Mouse (Mus musculus) forebrain, embryonic 12.5 days (tissue): ENCODE data around the gene Iqcf6. TPM values are rescaled to one million over a fixed set of nuclear protein-coding genes. Genes with fewer than 3 reads are reported as not detected.
"Not testable (repeated sequence)": the region's sequence is repeated elsewhere in the genome, so short reads cannot be mapped to it uniquely, and the experiment has no call there.

Source experiments
- ATAC-seq: fragments of 200-750 bp; cut with Nextera tagmentation; 2 replicates; pipeline ENCODE4 v1.8.0; 2017; ENCODE audit warnings: moderate TSS enrichment; ENCODE audit not compliant: low FRiP score
- H3K27ac ChIP-seq: fragments of 300-500 bp; sonication (generic); 2 replicates; pipeline ENCODE4 v1.5.1; 2016; ENCODE audit warnings: mild to moderate bottlenecking
- H3K27me3 ChIP-seq: fragments of 300-500 bp; sonication (generic); 2 replicates; pipeline ENCODE4 v1.6.1; 2016; ENCODE audit warnings: mild to moderate bottlenecking
- H3K36me3 ChIP-seq: fragments of 300-500 bp; sonication (generic); replicated peaks from 2 replicates; pipeline ENCODE4 v1.6.1; 2016; ENCODE audit warnings: mild to moderate bottlenecking
- H3K4me1 ChIP-seq: fragments of 300-500 bp; sonication (generic); 2 replicates; pipeline ENCODE4 v1.6.1; 2016
- H3K4me2 ChIP-seq: fragments of 300-500 bp; sonication (generic); 2 replicates; pipeline ENCODE4 v1.6.1; 2016; ENCODE audit warnings: mild to moderate bottlenecking, moderate library complexity
- H3K4me3 ChIP-seq: fragments of 300-500 bp; sonication (generic); replicated peaks from 2 replicates; pipeline ENCODE4 v1.5.1; 2016; ENCODE audit warnings: mild to moderate bottlenecking
- H3K9ac ChIP-seq: fragments of 300-500 bp; sonication (generic); 2 replicates; pipeline ENCODE4 v1.6.1; 2016; ENCODE audit warnings: mild to moderate bottlenecking
- H3K9me3 ChIP-seq: fragments of 300-500 bp; sonication (generic); 2 replicates; pipeline ENCODE4 v1.6.1; 2016
- WGBS: fragments of 180-500 bp; shearing (Covaris S2); methylation state at CpG from one replicate; pipeline ENCODE4 v1.1.7; 2016; 5-methylcytosine and 5-hydroxymethylcytosine counted together
- polyA plus RNA-seq: library from polyadenylated mRNA; unstranded; fragments of >200 nt; fragmentation: Nextera tagmentation; extraction: Ambion mirVana; gene quantifications from 2 replicates; pipeline ENCODE4 v1.2.1, GENCODE M21; 2016

Iqcf6 gene
- polyA plus RNA-seq, result not detected in 2 replicates

GRCm38 (mm10) chr9:106626282-106626681, at the start of gene Iqcf6:
Gene Iqcf6, plus strand, starts transcription at chr9:106626582.
- Histone ChIP-seq H3K9ac (no peak within 1 kb of the TSS), H3K4me3 (no peak within 1 kb of the TSS), H3K9me3 (no peaks in the 10 kb centered on the region; the same call in 1 of the 2 replicates), H3K4me1 (no peaks in the 10 kb centered on the region), H3K27ac (no peak within 1 kb of the TSS), H3K4me2 (no peak within 1 kb of the TSS), H3K27me3 (no peaks in the 10 kb centered on the region), H3K36me3 (no peaks in the 10 kb centered on the region)
- 92% methylated on average over 2 of the region's 2 CpGs for WGBS
- ATAC-seq, result no peak

GRCm38 (mm10) chr9:106580016-106580415, 46.4 kb upstream of the Iqcf6 start:
- H3K4me2 ChIP-seq, result no peak overlapping the region
- H3K4me1 ChIP-seq, result no peaks in the 10 kb centered on the region
- no peaks in the 10 kb centered on the region for H3K36me3 ChIP-seq
- no peak overlapping the region for H3K9ac ChIP-seq
- no peaks in the 10 kb centered on the region for H3K27me3 ChIP-seq
- ATAC-seq, result no peak
- H3K9me3 ChIP-seq, result no peaks in the 10 kb centered on the region
- H3K4me3 ChIP-seq, result no peak overlapping the region
- 82% methylated on average over 7 of the region's 7 CpGs for WGBS
- no peak overlapping the region for H3K27ac ChIP-seq

GRCm38 (mm10) chr9:106582552-106582951, 43.8 kb upstream of the Iqcf6 start:
- Histone ChIP-seq H3K27ac (no peak overlapping the region), H3K4me3 (no peak overlapping the region), H3K4me1 (no peaks in the 10 kb centered on the region), H3K27me3 (no peaks in the 10 kb centered on the region), H3K9ac (no peak overlapping the region), H3K36me3 (no peaks in the 10 kb centered on the region), H3K4me2 (no peak overlapping the region), H3K9me3 (no peaks in the 10 kb centered on the region)
- ATAC-seq, result no peak
- 78% methylated on average over 1 of the region's 1 CpGs for WGBS

- Histone ChIP-seq H3K9ac (no peak overlapping the region), H3K4me1 (no peaks in the 10 kb centered on the region), H3K27me3 (no peaks in the 10 kb centered on the region), H3K4me2 (no peak overlapping the region), H3K9me3 (no peaks in the 10 kb centered on the region), H3K27ac (no peak overlapping the region), H3K36me3 (no peaks in the 10 kb centered on the region), H3K4me3 (no peak overlapping the region)
- 91% methylated on average over 5 of the region's 5 CpGs for WGBS
- no peak for ATAC-seq
These were observed 34.2 kb upstream of the Iqcf6 start for GRCm38 (mm10) chr9:106592158-106592557.

- H3K36me3 ChIP-seq, H3K4me1 ChIP-seq, ATAC-seq, H3K9me3 ChIP-seq, H3K4me3 ChIP-seq, H3K4me2 ChIP-seq, H3K9ac ChIP-seq, H3K27me3 ChIP-seq, H3K27ac ChIP-seq: not testable (repeated sequence)
- 29% methylated on average over 4 of the region's 4 CpGs for WGBS
These were observed 31.0 kb upstream of the Iqcf6 start for GRCm38 (mm10) chr9:106595402-106595801.

- Histone ChIP-seq H3K9me3 (no peaks in the 10 kb centered on the region), H3K4me2 (no peak overlapping the region), H3K9ac (no peak overlapping the region), H3K4me3 (no peak overlapping the region), H3K36me3 (no peaks in the 10 kb centered on the region), H3K4me1 (no peaks in the 10 kb centered on the region), H3K27ac (no peak overlapping the region), H3K27me3 (no peaks in the 10 kb centered on the region)
- no peak for ATAC-seq
- WGBS, result 68% methylated on average over 7 of the region's 7 CpGs
These were observed 30.5 kb upstream of the Iqcf6 start for GRCm38 (mm10) chr9:106595836-106596235.

GRCm38 (mm10) chr9:106598466-106598865, 27.9 kb upstream of the Iqcf6 start:
- ATAC-seq, result no peak
- WGBS, result 44% methylated on average over 7 of the region's 7 CpGs
- Histone ChIP-seq H3K9ac (no peak overlapping the region), H3K4me1 (no peaks in the 10 kb centered on the region), H3K27me3 (no peaks in the 10 kb centered on the region), H3K27ac (no peak overlapping the region), H3K9me3 (no peaks in the 10 kb centered on the region), H3K36me3 (no peaks in the 10 kb centered on the region), H3K4me3 (no peak overlapping the region), H3K4me2 (no peak overlapping the region)

GRCm38 (mm10) chr9:106600546-106600945, 25.8 kb upstream of the Iqcf6 start:
- no peak for ATAC-seq
- 22% methylated on average over 8 of the region's 8 CpGs for WGBS
- Histone ChIP-seq H3K9ac (no peak overlapping the region), H3K4me1 (no peaks in the 10 kb centered on the region), H3K9me3 (no peaks in the 10 kb centered on the region), H3K27me3 (no peaks in the 10 kb centered on the region), H3K27ac (no peak overlapping the region), H3K36me3 (no peaks in the 10 kb centered on the region), H3K4me3 (no peak overlapping the region), H3K4me2 (no peak overlapping the region)

GRCm38 (mm10) chr9:106610727-106611126, 15.7 kb upstream of the Iqcf6 start:
- no peak overlapping the region for H3K4me3 ChIP-seq
- no peak overlapping the region for H3K4me2 ChIP-seq
- H3K27ac ChIP-seq, result no peak overlapping the region
- no peaks in the 10 kb centered on the region for H3K27me3 ChIP-seq
- peaks cover 3% of the 10 kb centered on the region; the same call in 1 of the 2 replicates for H3K4me1 ChIP-seq
- no peak overlapping the region for H3K9ac ChIP-seq
- no peak for ATAC-seq
- no peaks in the 10 kb centered on the region for H3K36me3 ChIP-seq
- H3K9me3 ChIP-seq, result no peaks in the 10 kb centered on the region
- WGBS, result 80% methylated on average over 4 of the region's 4 CpGs

- peaks cover 3% of the 10 kb centered on the region; the same call in 1 of the 2 replicates for H3K4me1 ChIP-seq
- no peak overlapping the region for H3K4me2 ChIP-seq
- ATAC-seq, result no peak
- H3K27me3 ChIP-seq, result no peaks in the 10 kb centered on the region
- no peaks in the 10 kb centered on the region for H3K36me3 ChIP-seq
- H3K9me3 ChIP-seq, result no peaks in the 10 kb centered on the region
- no peak overlapping the region for H3K4me3 ChIP-seq
- no peak overlapping the region for H3K27ac ChIP-seq
- WGBS, result 64% methylated on average over 2 of the region's 2 CpGs
- H3K9ac ChIP-seq, result no peak overlapping the region
These were observed 12.4 kb upstream of the Iqcf6 start for GRCm38 (mm10) chr9:106613951-106614350.

GRCm38 (mm10) chr9:106614616-106615015, 11.8 kb upstream of the Iqcf6 start:
- no peaks in the 10 kb centered on the region for H3K36me3 ChIP-seq
- ATAC-seq, result no peak
- peaks cover 3% of the 10 kb centered on the region; the same call in 1 of the 2 replicates for H3K4me1 ChIP-seq
- 43% methylated on average over 3 of the region's 3 CpGs for WGBS
- no peak overlapping the region for H3K27ac ChIP-seq
- H3K27me3 ChIP-seq, result no peaks in the 10 kb centered on the region
- H3K4me3 ChIP-seq, result no peak overlapping the region
- 0 out of 2 replicates have a peak, but pooled peaks cover 3% of the 10 kb centered on the region for H3K9me3 ChIP-seq
- no peak overlapping the region for H3K9ac ChIP-seq
- no peak overlapping the region for H3K4me2 ChIP-seq

GRCm38 (mm10) chr9:106616306-106616705, 10.1 kb upstream of the Iqcf6 start:
- H3K4me3 ChIP-seq, result no peak overlapping the region
- 0 out of 2 replicates have a peak, but pooled peaks cover 3% of the 10 kb centered on the region for H3K9me3 ChIP-seq
- no peak for ATAC-seq
- H3K9ac ChIP-seq, result no peak overlapping the region
- no peak overlapping the region for H3K27ac ChIP-seq
- 90% methylated on average over 9 of the region's 9 CpGs for WGBS
- H3K36me3 ChIP-seq, result no peaks in the 10 kb centered on the region
- H3K4me2 ChIP-seq, result no peak overlapping the region
- peaks cover 3% of the 10 kb centered on the region; the same call in 1 of the 2 replicates for H3K4me1 ChIP-seq
- no peaks in the 10 kb centered on the region for H3K27me3 ChIP-seq

GRCm38 (mm10) chr9:106617496-106617895, 8.9 kb upstream of the Iqcf6 start:
- ATAC-seq, result no peak
- no peaks in the 10 kb centered on the region for H3K36me3 ChIP-seq
- H3K9ac ChIP-seq, result no peak overlapping the region
- H3K27ac ChIP-seq, result no peak overlapping the region
- H3K27me3 ChIP-seq, result no peaks in the 10 kb centered on the region
- H3K4me3 ChIP-seq, result no peak overlapping the region
- no peak overlapping the region for H3K4me2 ChIP-seq
- H3K4me1 ChIP-seq, result peaks cover 3% of the 10 kb centered on the region; the same call in 1 of the 2 replicates
- H3K9me3 ChIP-seq, result peaks cover 3% of the 10 kb centered on the region; the same call in 1 of the 2 replicates
- WGBS, result 94% methylated on average over 3 of the region's 3 CpGs
